Mouse (Mus musculus) B cell, adult 2 months (primary cell): ENCODE measurements around the gene Smyd3.

Source experiments
- DNase-seq, 2 experiments: peaks; one replicate each; pipeline ENCODE4 v3.0.0; 2022

Gene Smyd3

DNA sequence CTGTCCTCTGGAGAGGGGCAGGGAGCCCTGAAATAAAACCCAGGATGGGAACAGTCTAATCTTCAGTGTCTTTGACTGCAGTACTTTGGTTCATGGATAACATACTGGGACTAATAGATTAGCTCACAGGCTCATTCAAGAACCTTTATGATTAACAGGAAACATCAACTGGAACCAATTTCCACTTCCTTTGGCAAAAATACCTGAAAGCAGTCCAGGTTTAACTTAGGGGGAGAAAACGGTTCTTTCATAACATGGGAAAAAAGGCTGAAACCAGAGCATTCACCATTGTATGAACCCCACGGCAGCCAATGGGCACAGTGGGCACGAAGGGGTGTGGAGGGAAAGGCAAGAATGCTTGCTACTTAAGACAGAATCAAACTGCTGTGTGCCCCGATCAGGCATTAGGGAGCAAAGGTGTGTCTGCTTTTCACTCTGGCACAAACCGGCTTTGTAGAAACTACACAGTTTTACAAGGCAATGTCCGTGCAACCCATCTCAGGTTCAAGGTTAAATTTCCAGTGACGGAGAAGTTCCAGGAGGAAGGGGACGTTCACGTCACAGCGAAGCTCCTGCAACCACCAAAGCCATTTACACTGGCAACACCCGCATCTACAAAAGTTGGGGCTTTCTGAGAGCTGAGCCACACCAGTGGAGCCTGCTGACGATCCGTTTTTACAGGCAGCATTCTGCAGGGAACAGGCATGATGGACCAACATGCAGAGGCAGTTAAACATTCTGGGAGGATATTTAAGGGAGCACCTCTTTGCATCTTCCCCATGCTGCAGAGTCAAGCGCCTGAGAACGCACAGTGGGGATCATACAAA, 458.3 kb downstream of the Smyd3 start:
- DNase-seq, result no peak

DNA sequence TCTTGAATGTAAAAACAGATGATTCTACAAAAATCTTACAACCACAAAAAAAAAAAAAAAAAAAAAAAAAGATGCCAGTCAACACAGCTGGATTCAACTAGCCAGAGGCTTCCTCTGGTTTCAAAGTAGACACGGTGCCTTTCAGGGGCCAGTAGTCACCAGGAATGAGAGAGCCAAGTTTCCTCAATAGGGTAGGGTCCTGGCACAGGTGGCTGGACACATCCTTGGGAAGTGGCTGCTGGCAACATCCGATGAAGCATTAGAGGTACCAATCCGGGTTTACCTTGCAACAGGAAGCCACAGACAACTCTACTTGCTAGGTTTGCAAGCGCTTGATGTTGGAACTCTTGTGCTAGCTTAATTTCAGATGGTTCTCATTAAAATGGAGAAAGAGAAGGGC, 459.2 kb downstream of the Smyd3 start:
- no peak for DNase-seq

DNA sequence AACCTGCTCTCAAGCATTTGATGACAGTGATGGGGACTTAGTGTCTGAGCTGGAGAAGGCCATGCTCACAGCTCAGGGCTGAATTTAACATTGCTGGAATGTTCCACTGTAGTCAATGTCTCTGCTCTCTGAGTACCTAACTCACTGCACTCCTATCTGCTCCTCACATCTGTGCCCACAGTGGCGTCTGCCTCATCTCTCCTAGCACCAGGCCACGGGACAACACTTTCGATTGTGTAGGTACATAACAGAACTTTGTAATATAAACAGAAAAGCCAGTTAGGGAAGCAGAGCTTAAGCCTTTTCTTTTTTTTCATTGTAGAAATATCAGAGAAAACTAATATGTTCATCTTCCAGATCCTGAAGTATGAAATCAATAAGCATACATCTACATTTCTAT, 462.1 kb downstream of the Smyd3 start:
- no peak for DNase-seq

- DNase-seq, result no peak
These were observed 463.3 kb downstream of the Smyd3 start for GRCm38 (mm10) chr1:179054385-179055116.

DNA sequence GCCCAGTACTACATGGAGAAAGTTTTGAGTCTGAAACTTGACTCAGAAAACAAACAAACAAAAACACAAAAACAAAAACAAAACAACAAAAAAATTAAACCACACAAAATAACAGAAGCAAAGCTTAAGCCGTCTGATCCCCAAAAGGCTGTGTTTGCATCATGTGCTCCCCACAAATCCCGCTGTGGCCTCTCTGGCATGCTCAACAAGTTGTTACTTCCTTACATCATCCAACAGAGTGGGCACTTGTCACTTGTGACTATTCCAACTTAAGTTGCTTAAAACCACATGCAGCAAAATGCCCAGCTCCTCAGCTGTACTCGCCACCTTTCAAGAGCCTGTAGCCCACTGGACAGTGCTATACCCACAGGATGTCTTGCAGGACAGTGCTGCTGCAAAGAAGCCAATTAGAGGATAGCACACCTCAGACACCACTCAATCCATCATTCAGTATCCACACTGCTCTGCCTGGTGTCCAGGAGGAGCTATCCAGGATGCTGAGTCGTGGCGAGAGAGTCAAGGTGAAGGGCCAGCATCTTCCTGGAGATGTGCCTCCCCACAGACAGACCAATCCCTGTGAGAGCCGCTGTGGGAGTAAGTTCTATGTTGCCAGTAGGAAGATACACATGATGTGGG, 465.2 kb downstream of the Smyd3 start:
- no peak for DNase-seq

- DNase-seq, result no peak
These were observed 469.8 kb downstream of the Smyd3 start for GRCm38 (mm10) chr1:179047931-179048596.

DNA sequence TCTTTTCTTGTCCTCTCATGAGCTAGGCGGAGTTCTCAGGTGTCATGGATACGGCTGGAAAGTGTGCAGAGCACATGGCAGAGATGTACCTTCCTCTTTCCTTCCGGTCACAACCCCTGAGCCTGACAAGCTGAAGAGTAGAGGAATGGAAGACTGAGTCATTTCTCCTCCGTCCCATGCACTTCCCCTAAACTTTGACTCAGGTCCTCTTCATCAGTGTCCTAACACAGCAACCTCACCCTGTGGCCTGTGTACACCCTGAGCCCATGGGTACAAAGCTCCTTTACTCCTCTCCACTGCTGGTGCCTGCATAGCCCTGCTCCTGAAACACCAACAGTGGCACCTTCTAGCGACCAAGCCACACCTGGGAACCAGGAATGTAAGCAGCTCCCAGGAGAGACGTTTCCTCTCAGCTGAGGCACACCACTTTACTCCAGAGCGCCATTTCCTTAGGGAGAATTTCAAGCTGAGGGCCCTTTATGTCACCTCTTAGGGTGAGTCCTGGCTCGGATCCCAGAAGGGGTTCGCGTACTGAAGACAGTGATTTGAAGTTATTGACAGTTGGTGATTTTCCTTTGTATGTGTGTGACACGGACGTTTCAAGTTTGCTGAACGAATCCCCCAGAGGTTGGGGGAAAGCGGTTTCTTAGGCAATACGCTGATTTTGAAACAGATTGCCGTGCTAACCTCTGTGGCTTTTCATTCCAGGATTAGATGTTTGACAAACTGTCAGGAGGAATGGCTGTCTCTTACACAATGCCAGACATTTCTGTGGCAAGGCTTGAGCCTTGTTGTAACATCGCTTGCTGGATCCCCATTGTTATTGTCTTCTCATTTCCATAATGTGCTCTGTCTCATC, 471.8 kb downstream of the Smyd3 start:
- no peak for DNase-seq

- no peak for DNase-seq
These were observed 473.7 kb downstream of the Smyd3 start for GRCm38 (mm10) chr1:179044165-179044564.

DNA sequence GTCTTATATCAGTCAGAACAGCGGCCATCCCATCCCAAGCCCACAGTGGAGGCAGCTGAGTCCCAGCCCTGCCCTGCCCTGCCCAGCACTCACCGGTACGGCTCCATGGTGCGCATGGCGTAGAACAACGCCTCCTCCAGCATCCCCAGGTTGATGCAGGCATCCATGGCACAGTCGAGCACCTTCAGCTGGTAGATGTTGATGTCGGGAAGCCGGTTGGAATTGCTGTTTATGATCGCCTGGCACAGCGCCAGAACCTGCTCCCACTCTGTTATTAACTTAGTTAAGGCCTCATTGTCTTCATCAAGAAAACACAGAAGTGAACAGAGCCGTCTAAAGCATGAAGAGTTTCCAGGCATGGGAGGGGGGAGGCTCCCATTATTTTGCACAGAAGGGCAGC, 474.2 kb downstream of the Smyd3 start:
- no peak for DNase-seq

- no peak for DNase-seq
These were observed 475.9 kb downstream of the Smyd3 start for GRCm38 (mm10) chr1:179041905-179042337.

- no peak for DNase-seq
These were observed 476.5 kb downstream of the Smyd3 start for GRCm38 (mm10) chr1:179041231-179041904.

- no peak for DNase-seq
These were observed 479.0 kb downstream of the Smyd3 start for GRCm38 (mm10) chr1:179038801-179039200.

GRCm38 (mm10) chr1:179032947-179033346, 484.9 kb downstream of the Smyd3 start:
- DNase-seq, result no peak

DNA sequence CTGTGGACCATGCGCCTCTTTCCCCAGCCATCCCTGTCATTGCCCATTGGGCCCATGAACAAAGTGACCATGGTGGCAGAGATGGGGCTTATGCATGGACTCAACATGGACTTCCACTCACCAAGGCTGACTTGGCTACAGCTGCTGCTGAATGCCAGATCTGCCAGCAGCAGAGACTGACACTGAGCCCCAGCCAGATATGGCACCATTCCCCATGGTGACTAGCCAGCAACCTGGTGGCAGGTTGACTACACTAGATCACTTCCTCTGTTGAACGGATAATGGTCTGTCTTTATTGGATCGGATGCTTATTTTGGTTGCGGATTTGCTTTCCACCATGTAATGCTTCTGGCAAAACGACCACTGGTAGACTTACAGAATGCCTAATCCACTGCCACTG, 486.3 kb downstream of the Smyd3 start:
- DNase-seq, result no peak

GRCm38 (mm10) chr1:179026614-179027013, 491.2 kb downstream of the Smyd3 start:
- no peak for DNase-seq

DNA sequence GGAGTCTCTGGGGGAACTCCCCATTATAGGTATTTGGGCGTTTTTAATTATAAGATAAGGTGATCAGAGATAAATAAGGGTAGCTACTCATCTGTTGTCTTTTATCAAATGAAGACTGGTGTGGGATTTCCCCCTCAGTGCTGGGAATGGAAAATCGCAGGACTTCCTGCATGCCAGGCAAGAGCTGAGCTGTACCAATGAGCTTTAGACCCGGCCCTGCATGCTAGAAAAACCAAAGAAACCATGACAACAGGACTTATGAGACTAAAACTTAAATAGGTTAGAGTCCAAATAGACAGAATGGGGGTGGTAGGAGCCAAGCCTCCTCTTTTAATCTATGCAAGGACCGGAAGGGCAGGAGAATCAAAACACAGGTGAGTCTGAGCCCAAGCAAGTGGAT, 492.7 kb downstream of the Smyd3 start:
- DNase-seq, result no peak

DNA sequence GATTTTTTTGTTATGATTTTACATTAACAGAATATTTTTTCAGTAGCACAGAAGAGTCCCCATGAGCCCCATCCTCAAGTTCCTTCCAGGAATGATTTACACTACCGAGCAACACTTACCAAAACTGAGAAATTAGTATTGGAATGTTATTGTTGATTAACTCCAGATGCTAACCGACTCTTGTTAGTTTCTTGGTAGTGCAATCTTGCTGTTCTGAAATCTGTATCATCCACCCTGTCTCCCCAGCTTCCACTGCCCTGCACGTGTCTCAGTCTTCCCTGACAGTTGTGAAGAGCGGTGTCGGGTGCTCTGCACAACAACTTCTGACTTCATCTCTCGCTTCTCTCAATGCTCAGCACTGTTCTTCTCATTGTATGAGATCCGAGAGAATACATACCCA, 494.4 kb downstream of the Smyd3 start:
- DNase-seq, result no peak

GRCm38 (mm10) chr1:179017428-179017827, 500.4 kb downstream of the Smyd3 start:
- no peak for DNase-seq

- no peak for DNase-seq
These were observed 504.8 kb downstream of the Smyd3 start for GRCm38 (mm10) chr1:179013021-179013420.

GRCm38 (mm10) chr1:179012273-179012672, 505.6 kb downstream of the Smyd3 start:
- DNase-seq, result no peak

GRCm38 (mm10) chr1:179010756-179011155, 507.1 kb downstream of the Smyd3 start:
- no peak for DNase-seq

DNA sequence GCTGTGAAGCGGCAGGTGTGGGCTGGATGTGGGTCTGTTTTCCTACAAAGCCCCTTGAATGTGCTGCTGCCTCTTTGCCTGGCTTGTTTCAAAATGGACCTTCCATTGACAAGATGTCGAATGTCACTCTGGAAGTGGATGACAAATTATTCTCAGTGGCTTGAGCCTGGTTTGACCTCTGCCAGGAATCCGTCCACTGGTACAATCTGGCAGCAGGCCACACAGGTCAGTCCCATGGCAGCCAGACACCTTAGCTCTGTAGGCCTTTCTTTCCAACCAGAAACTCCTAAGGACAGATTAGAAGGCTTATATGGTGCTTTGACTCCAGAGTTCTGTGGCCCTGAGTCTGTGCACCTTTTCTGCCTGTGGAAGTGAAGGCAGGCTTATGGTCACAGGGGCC, 507.9 kb downstream of the Smyd3 start:
- DNase-seq, result no peak
